Mouse (Mus musculus) adrenal gland, adult 8-10 months (tissue): ENCODE measurements around the gene Atad3a. TPM values are rescaled to one million over a fixed set of nuclear protein-coding genes. Genes with fewer than 3 reads are reported as not detected.

ENCODE experiments used
- DNase-seq: peaks from one replicate; pipeline ENCODE4 v3.0.0; 2022
- total RNA-seq, 4 experiments: library from RNA; stranded (reverse); gene quantifications; 2 replicates each; pipeline ENCODE4 v1.2.4; 2022

The Atad3a gene
- total RNA-seq, 4 experiments from 2014 or later, result 69.5 to 90.1 (median 77.6) TPM

GRCm38 (mm10) chr4:155739152-155739551 is 21.7 kb downstream of the Atad3a start:
- no peak for DNase-seq

DNA sequence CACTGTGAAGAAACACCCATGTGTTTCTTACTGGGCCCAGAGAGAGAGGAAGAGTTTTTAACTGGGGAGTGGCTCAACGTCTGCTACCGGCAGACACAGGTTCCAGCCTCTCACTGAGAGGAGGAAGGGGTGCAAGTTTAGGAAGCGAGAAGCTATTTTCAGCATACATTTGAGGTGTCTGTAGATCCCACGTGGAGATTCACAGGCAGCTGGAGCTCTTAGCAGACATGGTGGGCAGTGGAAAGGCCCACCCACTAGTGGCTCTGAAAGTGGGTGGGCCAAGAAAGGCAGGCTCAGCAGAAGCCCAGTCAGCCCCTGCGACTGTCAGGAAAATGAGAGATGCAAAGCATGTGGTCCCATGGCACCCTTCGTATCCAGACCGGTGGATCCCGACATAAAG is 22.6 kb downstream of the Atad3a start:
- DNase-seq, result no peak

DNA sequence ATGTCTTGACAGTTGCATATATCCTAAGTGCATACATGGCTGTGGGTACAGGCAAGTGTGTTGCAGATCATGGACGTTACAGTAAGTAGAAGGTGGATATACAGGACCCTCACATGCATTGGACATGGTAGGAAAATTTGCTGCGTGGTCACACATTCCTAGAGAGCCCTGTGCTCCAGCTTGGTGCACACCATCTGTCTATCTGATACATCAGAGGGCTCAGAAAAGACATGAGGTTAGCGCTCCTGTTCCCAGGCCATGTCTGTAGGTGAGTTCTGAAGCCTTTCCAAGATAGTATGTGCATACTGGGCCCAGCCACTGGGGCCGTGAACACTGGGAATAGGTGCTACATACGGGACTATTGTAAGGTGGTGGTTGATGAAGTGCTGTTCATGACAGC is 24.5 kb downstream of the Atad3a start:
- DNase-seq, result no peak

DNA sequence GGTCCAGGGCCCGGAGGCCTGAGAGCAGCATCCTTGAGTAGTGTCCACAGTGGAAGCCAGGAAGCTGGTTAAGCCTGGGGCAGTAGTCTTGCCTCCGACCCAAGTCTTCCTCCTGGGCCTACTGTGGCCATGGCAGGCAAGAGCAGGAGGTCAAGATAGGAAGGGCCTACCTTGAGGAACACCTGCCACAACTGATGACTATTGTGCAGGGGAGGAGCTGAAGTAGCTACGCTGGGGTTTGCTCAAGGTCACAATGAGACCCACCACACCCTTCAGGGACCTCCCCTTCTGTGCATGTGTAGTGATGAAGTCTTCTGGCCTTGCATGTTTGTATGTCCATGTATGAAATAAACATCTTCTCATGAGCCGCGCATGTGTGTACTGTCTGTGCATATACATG is 25.1 kb downstream of the Atad3a start:
- no peak for DNase-seq

GRCm38 (mm10) chr4:155734951-155735702 is 25.8 kb downstream of the Atad3a start:
- DNase-seq, result peak; percentile 22

DNA sequence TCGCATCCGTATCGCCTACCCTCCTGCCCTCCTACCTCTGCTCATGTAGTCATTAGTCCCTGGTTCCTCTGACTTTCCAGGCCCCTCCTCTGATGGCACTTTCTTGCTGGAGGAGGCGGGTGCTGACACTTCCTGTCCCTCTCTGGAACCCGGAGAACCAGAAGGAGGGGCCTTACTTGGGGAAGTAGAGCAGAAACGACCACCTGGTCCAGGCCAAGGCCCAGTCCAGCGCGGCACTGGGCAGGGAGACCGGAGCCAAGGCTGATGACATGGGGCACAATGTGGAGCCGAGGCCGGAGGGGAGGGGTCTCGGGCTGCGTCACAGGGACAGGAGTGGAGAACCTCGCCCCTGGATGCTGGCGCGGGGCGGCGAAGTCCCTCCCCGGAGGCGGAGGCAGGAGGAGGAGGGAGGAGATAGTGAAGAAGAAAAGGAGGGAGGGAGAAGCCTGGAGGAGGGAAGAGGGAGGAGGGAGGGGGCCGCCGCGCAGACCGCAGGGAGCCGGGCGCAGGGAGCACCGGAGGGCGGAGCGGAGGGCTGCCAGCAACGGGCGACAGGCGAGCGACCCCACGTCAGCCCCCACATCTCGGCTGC is 26.4 kb downstream of the Atad3a start, which contains the start of gene Tmem240:
Tmem240 (plus strand) TSS at position 451 of the 592 bp plus-strand sequence.
- peak; percentile 91 for DNase-seq

DNA sequence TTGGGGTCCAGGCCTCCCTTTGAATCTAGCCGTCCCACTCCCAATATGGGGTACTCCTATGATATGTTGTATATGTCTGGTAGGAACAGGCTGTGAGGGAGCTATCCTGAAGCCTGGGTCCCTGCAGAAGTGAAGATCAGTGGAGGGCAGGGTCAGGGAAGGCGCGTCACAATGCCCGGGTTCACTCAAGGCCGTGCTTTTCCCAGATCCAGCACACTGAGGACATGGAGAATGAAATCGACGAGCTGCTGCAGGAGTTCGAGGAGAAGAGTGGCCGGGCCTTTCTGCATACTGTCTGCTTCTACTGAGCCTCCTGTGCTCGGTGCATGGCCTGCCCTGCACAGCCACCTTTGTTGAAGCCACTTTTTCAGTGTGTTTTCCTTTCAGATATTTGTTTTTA is 27.6 kb downstream of the Atad3a start:
- peak; percentile 29 for DNase-seq

DNA sequence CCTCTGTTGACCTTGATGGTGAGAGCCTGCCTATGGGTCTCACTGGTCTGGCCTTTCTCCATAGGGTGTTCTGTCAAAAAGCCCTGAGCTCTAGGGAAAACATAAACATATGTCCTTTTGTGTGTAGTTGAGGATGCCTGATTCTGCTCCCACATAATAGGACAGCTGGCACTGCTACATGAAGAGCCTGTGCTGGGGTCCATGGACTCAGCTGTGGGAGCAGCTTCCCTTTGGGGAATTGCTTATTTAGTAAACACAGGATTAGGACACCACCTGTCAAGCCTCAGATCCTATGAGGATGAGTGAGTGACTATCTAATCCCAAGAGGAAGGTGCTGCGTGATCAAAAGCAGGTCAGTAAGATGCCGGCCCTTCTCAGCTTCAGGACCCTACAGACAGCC is 32.9 kb downstream of the Atad3a start:
- DNase-seq, result no peak

- no peak for DNase-seq
These were observed 39.2 kb downstream of the Atad3a start for GRCm38 (mm10) chr4:155721668-155722083.

DNA sequence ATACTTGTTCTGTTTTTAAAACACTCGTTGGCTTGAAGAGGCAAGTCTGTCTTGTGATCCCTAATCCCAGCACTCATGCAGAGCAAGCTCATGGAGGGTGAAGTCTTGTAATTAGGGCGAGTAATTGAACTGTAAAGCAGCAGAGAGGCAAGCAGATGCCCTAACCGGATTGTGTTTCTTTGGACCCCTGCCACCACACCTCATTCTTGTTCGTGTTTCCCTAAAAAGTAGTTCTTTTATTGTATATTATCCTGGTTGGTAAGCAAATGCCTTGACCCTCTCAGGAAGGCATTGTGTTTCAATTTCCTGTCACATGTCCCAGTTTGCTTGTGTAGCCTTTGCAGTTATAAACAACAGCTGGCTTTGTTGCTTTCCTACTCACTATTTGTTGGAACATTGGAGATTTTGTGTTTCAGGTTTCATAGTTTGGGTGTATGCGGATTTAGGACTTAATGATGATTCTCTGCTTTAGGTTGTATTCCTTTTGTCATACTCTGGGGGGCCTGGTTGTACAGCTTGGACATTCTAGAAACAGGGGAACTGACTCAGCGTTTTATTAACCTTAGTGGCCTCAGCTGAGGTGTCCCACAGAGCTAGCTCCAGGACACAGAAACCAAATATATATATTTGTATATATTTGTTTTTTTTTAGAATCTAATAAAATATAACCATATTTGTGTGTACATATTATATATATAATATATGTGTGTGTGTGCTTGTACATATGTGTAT is 50.2 kb downstream of the Atad3a start:
- no peak for DNase-seq

GRCm38 (mm10) chr4:155708988-155709387 is 51.9 kb downstream of the Atad3a start:
- DNase-seq, result no peak

DNA sequence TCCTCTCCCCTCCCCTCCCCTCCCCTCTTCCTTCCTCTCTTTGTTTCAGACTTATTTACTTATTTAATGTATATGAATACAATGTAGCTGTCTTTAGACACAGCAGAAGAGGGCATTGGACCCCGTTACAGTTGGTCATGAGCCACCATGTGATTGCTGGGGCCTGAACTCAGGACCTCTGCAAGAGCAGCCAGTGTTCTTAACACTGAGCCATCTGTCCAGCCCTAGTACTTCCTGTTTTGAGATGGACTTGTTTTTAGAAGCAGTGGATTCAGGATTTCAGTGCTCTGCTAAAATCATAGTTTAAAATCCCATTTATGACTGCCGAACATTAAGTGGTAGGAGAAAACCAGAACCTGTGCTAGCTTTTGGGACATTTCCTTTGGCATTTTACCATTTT is 52.3 kb downstream of the Atad3a start:
- DNase-seq, result no peak

DNA sequence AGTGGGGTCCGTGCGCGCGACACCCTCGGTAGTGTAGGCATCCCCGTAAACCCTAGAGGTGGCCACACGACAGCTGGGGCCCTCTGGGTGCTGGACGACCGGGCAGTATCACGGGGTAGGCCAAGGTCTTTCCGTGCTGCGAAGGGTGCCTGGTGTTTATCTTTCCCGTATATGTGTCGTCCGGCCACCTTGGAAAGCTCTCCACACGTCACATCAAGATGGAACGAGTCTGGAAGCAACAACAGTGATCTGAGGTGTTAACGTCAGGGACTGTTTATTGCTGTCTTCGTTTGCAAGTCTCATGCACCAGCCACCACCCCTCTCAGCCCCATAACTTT is 55.3 kb downstream of the Atad3a start:
- DNase-seq, result no peak

DNA sequence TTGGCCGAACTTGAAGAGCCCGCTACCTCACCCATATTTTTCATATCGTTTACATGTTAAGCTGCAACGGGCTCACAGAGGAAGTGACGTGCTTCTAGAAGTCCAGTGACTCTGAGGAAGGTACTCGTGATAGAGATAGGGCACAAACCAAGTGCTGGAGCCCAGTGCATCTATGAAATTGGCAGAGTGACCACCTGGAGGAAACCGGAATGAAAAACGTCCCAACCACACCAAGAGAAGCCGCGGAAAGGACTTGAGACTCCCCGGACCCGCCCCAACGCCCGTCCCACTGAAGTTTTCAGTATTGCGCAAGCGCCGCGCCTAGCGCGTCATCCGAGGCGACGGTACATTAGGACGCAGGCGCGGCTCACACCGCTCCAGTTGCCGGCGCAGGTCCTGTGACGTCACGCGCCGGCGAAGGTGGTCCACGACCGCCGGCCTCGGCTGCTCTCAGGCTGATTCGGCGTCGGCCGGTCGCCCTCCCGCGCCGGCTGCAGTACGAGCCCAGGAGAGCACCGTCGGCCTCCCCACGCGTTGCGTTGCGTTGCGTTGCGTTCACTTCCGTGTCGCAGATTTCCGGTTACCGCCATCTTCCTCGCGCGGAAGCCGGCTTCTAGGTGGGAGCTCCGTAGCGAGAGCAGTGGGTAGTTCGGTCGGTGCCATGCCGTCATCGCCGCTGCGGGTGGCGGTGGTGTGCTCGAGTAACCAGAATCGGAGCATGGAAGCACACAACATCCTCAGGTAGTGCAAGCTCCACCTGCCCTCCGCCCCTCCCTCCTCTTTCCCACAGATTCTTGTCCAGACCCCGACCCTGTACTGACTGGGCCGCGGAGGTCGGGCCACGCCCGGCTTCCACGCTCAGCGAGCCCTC is 55.9 kb downstream of the Atad3a start, which contains the start of gene Ssu72:
Ssu72 (plus strand) TSS at position 80 of the 871 bp plus-strand sequence.
- DNase-seq, result peak; percentile 90

- no peak for DNase-seq
These were observed 57.4 kb downstream of the Atad3a start for GRCm38 (mm10) chr4:155703425-155703929.

- DNase-seq, result no peak
These were observed 60.5 kb downstream of the Atad3a start for GRCm38 (mm10) chr4:155700425-155700824.

DNA sequence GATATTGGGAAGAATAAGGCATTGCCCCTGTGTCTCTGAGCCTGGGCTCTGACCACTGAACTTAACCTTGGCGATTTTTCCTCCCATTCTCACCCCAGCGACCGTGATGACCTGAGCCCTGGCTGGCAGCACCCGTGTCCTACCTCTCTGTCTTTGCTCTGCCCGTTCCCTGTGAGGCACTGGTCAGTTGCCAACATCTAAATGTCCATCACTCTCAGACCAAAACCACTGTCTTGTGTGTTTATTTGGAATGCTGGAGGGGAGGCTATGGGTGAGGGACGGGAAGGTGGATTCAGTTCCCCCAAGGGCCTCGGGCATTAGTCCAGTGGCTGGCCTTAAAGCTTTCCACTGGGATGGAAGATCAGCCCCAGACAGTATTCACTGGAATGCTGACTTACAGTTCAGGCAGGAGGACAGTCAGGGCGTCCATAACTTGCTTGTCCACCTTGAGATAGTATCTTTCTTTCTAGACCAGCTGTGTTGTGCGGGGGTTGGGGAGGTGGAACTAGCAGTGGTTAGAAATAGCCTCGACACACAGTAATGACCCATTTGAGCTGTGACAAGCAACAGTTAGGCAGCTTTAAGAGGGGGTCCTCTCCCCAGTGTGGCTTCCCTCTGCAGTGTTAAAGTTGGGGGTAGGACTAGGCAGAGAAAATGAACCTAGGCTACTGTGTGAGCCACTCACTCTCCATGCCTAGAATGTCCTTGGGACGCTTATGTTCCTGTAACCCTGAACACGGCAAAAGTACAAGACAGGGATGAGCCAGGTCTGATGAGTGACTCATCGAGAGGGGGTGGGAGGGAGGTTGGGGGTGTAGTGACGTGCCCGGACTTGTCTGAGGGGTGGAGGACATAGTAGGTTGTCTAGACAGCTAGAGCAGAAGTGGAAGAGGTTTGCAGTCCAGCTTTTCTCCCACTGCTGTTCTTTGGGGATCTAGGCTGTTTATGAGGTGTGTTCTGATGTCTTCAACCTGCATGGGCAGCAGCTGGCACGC is 64.3 kb downstream of the Atad3a start:
- DNase-seq, result peak; percentile 53

DNA sequence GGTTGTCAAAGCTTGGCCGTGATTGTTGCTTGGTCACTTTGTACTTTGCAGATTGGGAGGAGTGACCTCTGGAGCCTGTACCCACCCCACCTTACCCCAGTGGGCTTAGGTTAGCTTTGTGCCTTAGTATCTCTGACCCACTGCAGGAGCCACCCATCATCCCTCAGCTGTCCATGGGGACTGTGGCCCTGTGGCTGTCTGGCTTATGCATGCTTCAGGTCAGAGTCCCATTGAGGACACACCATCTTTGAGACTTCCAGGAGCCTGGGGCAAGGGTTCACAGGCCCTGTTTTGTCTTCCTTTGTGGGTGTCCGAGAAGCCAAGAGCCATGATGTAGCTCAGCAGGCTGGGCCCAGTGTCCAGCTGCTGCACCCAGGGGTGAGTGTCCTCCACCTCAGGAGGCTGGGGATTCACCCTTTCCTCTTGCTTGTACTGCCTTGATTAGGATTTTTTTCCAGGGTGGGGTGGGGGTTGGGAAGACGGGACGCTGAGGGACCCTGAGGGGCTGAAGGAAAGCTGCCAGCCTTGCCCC is 65.3 kb downstream of the Atad3a start:
- DNase-seq, result no peak

GRCm38 (mm10) chr4:155694482-155695401 is 66.2 kb downstream of the Atad3a start:
- DNase-seq, result peak; percentile 57

GRCm38 (mm10) chr4:155694111-155694481 is 66.8 kb downstream of the Atad3a start, which contains the start of gene Fndc10:
TSS of gene Fndc10 (plus strand) at chr4:155694342.
- peak; percentile 59 for DNase-seq
